Mouse (Mus musculus) thymus, adult 2 months (tissue): ENCODE data around the gene Fbxl14.

Source experiments
- CTCF ChIP-seq: fragments of 200-500 bp; IDR thresholded peaks from 2 replicates; pipeline ENCODE4 v1.5.1; 2012; ENCODE audit warnings: mild to moderate bottlenecking, control low read depth, low read length, moderate library complexity, borderline replicate concordance; ENCODE audit not compliant: control insufficient read depth, poor library complexity, insufficient read depth; ENCODE audit errors: extremely low read depth
- POLR2A ChIP-seq: fragments of 200-500 bp; IDR thresholded peaks from 2 replicates; pipeline ENCODE4 v1.6.1; 2012; ENCODE audit warnings: mild to moderate bottlenecking, low read length, control low read depth, moderate library complexity; ENCODE audit not compliant: control insufficient read depth, poor library complexity, insufficient read depth; ENCODE audit errors: extremely low read depth

DNA sequence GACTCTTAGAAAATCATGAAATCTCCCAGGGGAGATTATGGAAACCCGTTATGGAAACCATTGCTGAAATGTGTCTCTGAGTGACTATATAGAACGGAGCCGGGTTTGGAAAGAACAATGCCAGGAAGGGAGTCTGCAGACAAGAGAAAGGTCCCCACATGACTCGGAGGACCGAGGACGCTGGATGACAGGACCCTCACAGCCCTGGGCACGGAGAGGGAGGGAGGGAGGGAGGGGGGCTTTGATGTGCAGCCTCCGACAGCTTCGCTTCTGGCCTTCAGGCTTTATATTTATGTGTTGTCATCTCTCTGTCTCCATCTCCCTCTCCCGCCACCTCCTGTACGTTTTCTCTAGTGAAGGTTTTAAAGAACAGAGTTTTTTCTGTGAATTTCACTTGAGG lies 11.5 kb downstream of the Fbxl14 start:
- no peak for TF ChIP-seq CTCF
- no peak for TF ChIP-seq POLR2A
